26 mouse cellular contexts compared by ENCODE assay signal in genomic region chr9:15140546-15140945, GRCm38 (mm10). TPM values are rescaled to one million over a fixed set of nuclear protein-coding genes. Genes with fewer than 3 reads are reported as not detected.
A peak's percentile ranks its signal among the peaks of the same experiment; 100 is the strongest.
DNase-seq lines count a peak whose midpoint lies in the region; TF ChIP-seq lines count a peak whose summit lies in the region.
"Had no signal": no experiment of that assay in that cellular context is flagged by ENCODE, and none has a peak within 500 bp of the region (broad histone marks: within the 10 kb centered on the region; RNA-seq: fewer than 3 reads in every experiment).

No protein-coding gene starts in this region.

- TF ChIP-seq POLR2A in heart, adult 2 months (IDR thresholded peaks at IDR 0.05; ENCODE audit: insufficient read depth, low read depth, low read length): no peak
- no peak for TF ChIP-seq POLR2A in kidney, adult 2 months (IDR thresholded peaks at IDR 0.05; ENCODE audit: low read depth, low read length)

- DNase-seq in heart, adult 11 months: peak; percentile 90
- no peak for DNase-seq in heart, embryonic 10.5 days (ENCODE audit: low spot score)
- DNase-seq in heart, adult 2 months: no peak
- no peak for DNase-seq in heart, postnatal 14 days
- peak; percentile 3 for DNase-seq in kidney, adult 2 months
- no peak for DNase-seq in kidney, adult 11 months
- DNase-seq: adrenal gland, adult 8-10 months; adrenal gland, postnatal 14 days; adrenal gland, postnatal 36 days; B cell, adult 2 months; cerebellum, adult 11-12 months; cerebellum, adult 2 months; cerebellum, adult 9-10 months; cerebellum, postnatal 10 days; cerebellum, postnatal 25 days had no signal

- no peak overlapping the region for H3K9ac ChIP-seq in heart, adult 2 months (ENCODE audit: low read depth, low read length)
- H3K9ac ChIP-seq: embryonic facial prominence, embryonic 12.5 days; forebrain, embryonic 13.5 days; forebrain, embryonic 15.5 days had no signal

- H3K79me2 ChIP-seq in heart, adult 2 months (replicated peaks; ENCODE audit: control insufficient read depth, insufficient read depth, low read length): no peaks in the 10 kb centered on the region

- WGBS in heart, embryonic 10.5 days: 84% methylated on average over 1 of the region's 1 CpGs
- WGBS in heart, adult 2 months: 80% methylated on average over 1 of the region's 1 CpGs
- WGBS in kidney, adult 2 months: 86% methylated on average over 1 of the region's 1 CpGs

- no peak for TF ChIP-seq EP300 in heart, adult 2 months (IDR thresholded peaks at IDR 0.05; ENCODE audit: insufficient read depth, low read depth, low read length)

- H3K4me1 ChIP-seq in heart, embryonic 10.5 days: no peaks in the 10 kb centered on the region
- H3K4me1 ChIP-seq in heart, adult 2 months (ENCODE audit: control insufficient read depth, insufficient read depth, low read length): no peaks in the 10 kb centered on the region
- no peaks in the 10 kb centered on the region for H3K4me1 ChIP-seq in kidney, adult 2 months (ENCODE audit: control insufficient read depth, insufficient read depth, low read length)
- H3K4me1 ChIP-seq: embryonic facial prominence, embryonic 10.5 days; embryonic facial prominence, embryonic 12.5 days; forebrain, embryonic 13.5 days; forebrain, embryonic 15.5 days had no signal

- no peaks in the 10 kb centered on the region for H3K36me3 ChIP-seq in heart, embryonic 10.5 days
- H3K36me3 ChIP-seq in heart, adult 2 months (ENCODE audit: control insufficient read depth, insufficient read depth, low read length): no peaks in the 10 kb centered on the region
- H3K36me3 ChIP-seq in kidney, adult 2 months (ENCODE audit: control insufficient read depth, insufficient read depth, low read length): no peaks in the 10 kb centered on the region
- H3K36me3 ChIP-seq: embryonic facial prominence, embryonic 10.5 days; embryonic facial prominence, embryonic 12.5 days; forebrain, embryonic 15.5 days; G1E had no signal

- no peak overlapping the region for H3K4me3 ChIP-seq in heart, embryonic 10.5 days
- no peak overlapping the region for H3K4me3 ChIP-seq in heart, adult 2 months
- H3K4me3 ChIP-seq in kidney, adult 2 months (ENCODE audit: insufficient read depth, low read depth, low read length): no peak overlapping the region
- H3K4me3 ChIP-seq: embryonic facial prominence, embryonic 10.5 days; embryonic facial prominence, embryonic 12.5 days; forebrain, embryonic 13.5 days; forebrain, embryonic 15.5 days had no signal

- H3K27ac ChIP-seq in heart, embryonic 10.5 days: no peak overlapping the region
- peak overlapping the region; percentile 27; the same call in 1 of the 2 replicates for H3K27ac ChIP-seq in heart, adult 2 months
- H3K27ac ChIP-seq in kidney, adult 2 months (ENCODE audit: insufficient read depth, low read depth, low read length): no peak overlapping the region
- H3K27ac ChIP-seq: embryonic facial prominence, embryonic 10.5 days; embryonic facial prominence, embryonic 12.5 days; forebrain, embryonic 13.5 days; forebrain, embryonic 15.5 days had no signal

- H3K9me3 ChIP-seq in heart, embryonic 10.5 days: no peaks in the 10 kb centered on the region
- H3K9me3 ChIP-seq: embryonic facial prominence, embryonic 10.5 days; embryonic facial prominence, embryonic 12.5 days; forebrain, embryonic 13.5 days; forebrain, embryonic 15.5 days; G1E had no signal

- no peak for TF ChIP-seq CTCF in heart, adult 2 months (IDR thresholded peaks at IDR 0.05)
- no peak for TF ChIP-seq CTCF in kidney, adult 2 months (conservative IDR thresholded peaks at IDR 0.05; ENCODE audit: insufficient read depth, insufficient read length, low read depth, low read length)

- H3K27me3 ChIP-seq in heart, embryonic 10.5 days (ENCODE audit: insufficient read depth, poor library complexity, severe bottlenecking): no peaks in the 10 kb centered on the region
- no peaks in the 10 kb centered on the region for H3K27me3 ChIP-seq in heart, adult 2 months (ENCODE audit: control insufficient read depth, insufficient read depth, low read length)
- H3K27me3 ChIP-seq in kidney, adult 2 months (replicated peaks; ENCODE audit: control insufficient read depth, insufficient read depth, low read length): no peaks in the 10 kb centered on the region; the same call in 1 of the 2 replicates
- H3K27me3 ChIP-seq: CH12.LX; embryonic facial prominence, embryonic 12.5 days; forebrain, embryonic 13.5 days; forebrain, embryonic 15.5 days; Patski had no signal

- intact Hi-C loops in heart, adult 2 months (cut with DNase I): no loop called here
- intact Hi-C loops in heart, postnatal 14 days (cut with DNase I): no loop called here

RNA-seq across cellular contexts. Expression of gene Hephl1, which starts 28.6 kb away (rescaled TPM):
- not detected in 2 replicates for polyA plus RNA-seq in heart, embryonic 10.5 days (2016; fragmentation: Nextera tagmentation; extraction: Ambion mirVana)
- under 1 TPM; 0.05 to 0.16 TPM for total RNA-seq in heart, adult 2 months (2021)
- 0.06 TPM in 2 replicates for polyA plus RNA-seq in heart, adult 2 months (2012; rRNA removed)
- total RNA-seq in heart, postnatal 14 days (2021): under 1 TPM; 0.10 to 0.14 TPM
- polyA plus RNA-seq in kidney, adult 2 months (2012; rRNA removed): 0.14 and 0.19 TPM in 2 replicates
- total RNA-seq: CH12.LX had no signal
- polyA plus RNA-seq: activated CD4-positive, CD25-positive, alpha-beta regulatory T cell, adult 4 months; CD4-positive, CD25-positive, alpha-beta regulatory T cell, adult 4 months; cerebellum, adult 2 months; cortical plate, adult 2 months; embryonic facial prominence, embryonic 10.5 days; embryonic facial prominence, embryonic 12.5 days; forebrain, embryonic 11.5 days; forebrain, embryonic 13.5 days; forebrain, embryonic 15.5 days; G1E; Patski had no signal

Comparison
In these comparisons a context has a peak if more than half of its experiments do, and no peak if none do; other contexts are left out.
1. DNase-seq: peak in heart, adult 11 months (single experiment) and kidney, adult 2 months (single experiment); none in heart, embryonic 10.5 days (single experiment), heart, adult 2 months (0 of 2), heart, postnatal 14 days (0 of 2) and kidney, adult 11 months (single experiment).